Mouse (Mus musculus) small intestine, adult 2 months (tissue): ENCODE results near the gene Kmo.

Experiments
- CTCF ChIP-seq: fragments of 200-500 bp; IDR thresholded peaks from 2 replicates; pipeline ENCODE4 v1.5.1; 2012; ENCODE audit warnings: low read depth, mild to moderate bottlenecking, control low read depth, inconsistent platforms, low read length, moderate library complexity, mixed read lengths; ENCODE audit not compliant: insufficient replicate concordance, insufficient read length; ENCODE audit errors: extremely low read depth
- POLR2A ChIP-seq: fragments of 200-500 bp; IDR thresholded peaks from 2 replicates; pipeline ENCODE4 v1.6.1; 2012; ENCODE audit warnings: low read depth, mild to moderate bottlenecking, control low read depth, inconsistent platforms, low read length, moderate library complexity

DNA sequence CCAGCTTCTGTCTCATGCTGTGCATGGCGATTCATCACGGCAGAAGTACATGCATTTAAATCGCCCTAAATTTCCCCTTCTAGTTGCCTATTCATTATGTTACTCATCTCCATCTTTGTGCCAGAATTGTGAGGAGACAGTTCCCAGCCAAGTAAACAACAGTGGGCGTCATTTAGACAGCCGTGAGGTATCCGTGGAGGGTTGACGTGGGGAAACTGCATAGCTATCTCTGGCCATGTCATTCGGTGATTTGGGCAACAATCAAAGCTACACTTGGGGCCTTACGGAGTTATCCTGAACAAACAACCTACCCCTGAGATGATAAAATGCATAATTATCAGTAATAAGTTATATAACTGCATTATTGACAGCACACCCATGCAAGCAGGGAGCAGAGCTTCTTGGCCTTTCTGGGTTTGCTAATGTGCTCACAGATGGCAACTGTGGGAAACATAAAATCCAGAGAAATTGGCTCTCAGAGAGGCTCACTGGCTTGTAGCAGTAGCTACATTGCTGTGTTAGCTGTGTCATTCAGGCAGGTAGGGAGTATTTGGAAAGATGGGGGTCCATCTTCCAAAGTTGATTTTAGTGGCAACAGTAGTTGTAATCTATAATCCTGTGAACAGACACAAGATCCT lies 40.5 kb upstream of the Kmo start:
- TF ChIP-seq POLR2A: no peak
- TF ChIP-seq CTCF: no peak
